Mouse (Mus musculus): Measurements from ENCODE around the gene Prkd3. TPM values are rescaled to one million over a fixed set of nuclear protein-coding genes. Genes with fewer than 3 reads are reported as not detected.
A peak's percentile ranks its signal among the peaks of the same experiment; 100 is the strongest.

Prkd3 gene
- polyA plus RNA-seq, 1 experiment from 2014 or later: 28.3 TPM

GRCm38 (mm10) chr17:78937229-78937853 is 83.3 kb downstream of the Prkd3 start:
- Histone ChIP-seq H3K27ac (ENCODE audit: low read depth, low read length) (no peak overlapping the region), H3K4me1 (ENCODE audit: control insufficient read depth, insufficient read depth, low read length) (peaks cover 4% of the 10 kb centered on the region; the same call in 1 of the 2 replicates), H3K4me3 (ENCODE audit: low read depth, low read length) (peak overlapping the region; percentile 90), H3K4me2 (peak overlapping the region; percentile 83), H3K27me3 (ENCODE audit: control insufficient read depth, insufficient read depth, low read length) (no peaks in the 10 kb centered on the region), H3K36me3 (ENCODE audit: control insufficient read depth, insufficient read depth, low read length) (peaks cover 5% of the 10 kb centered on the region; the same call in 1 of the 2 replicates), H3K9me3 (replicated peaks; ENCODE audit: control insufficient read depth, low read length) (no peaks in the 10 kb centered on the region), H3K9ac (ENCODE audit: low read depth, low read length) (peak overlapping the region; percentile 84)
- no peak for ATAC-seq (replicated peaks; ENCODE audit: insufficient number of reproducible peaks, low FRiP score, low TSS enrichment)
- 10% methylated on average over 26 of the region's 26 CpGs for WGBS (ENCODE audit: insufficient replicate concordance)

- Histone ChIP-seq H3K27ac (ENCODE audit: low read depth, low read length) (no peak within 1 kb of the TSS), H3K4me3 (ENCODE audit: low read depth, low read length) (peak within 1 kb of the TSS; percentile 90), H3K9me3 (replicated peaks; ENCODE audit: control insufficient read depth, low read length) (no peaks in the 10 kb centered on the region), H3K36me3 (ENCODE audit: control insufficient read depth, insufficient read depth, low read length) (peaks cover 10% of the 10 kb centered on the region), H3K9ac (ENCODE audit: low read depth, low read length) (peak within 1 kb of the TSS; percentile 84), H3K4me1 (ENCODE audit: control insufficient read depth, insufficient read depth, low read length) (peaks cover 4% of the 10 kb centered on the region; the same call in 1 of the 2 replicates), H3K4me2 (peak within 1 kb of the TSS; percentile 83), H3K27me3 (ENCODE audit: control insufficient read depth, insufficient read depth, low read length) (no peaks in the 10 kb centered on the region)
- under 1% methylated on average over 45 of the region's 45 CpGs for WGBS (ENCODE audit: insufficient replicate concordance)
- ATAC-seq (replicated peaks; ENCODE audit: insufficient number of reproducible peaks, low FRiP score, low TSS enrichment): peak; percentile 97
These were observed 84.0 kb downstream of the Prkd3 start, which contains the start of the genes Cebpz and Ndufaf7 for GRCm38 (mm10) chr17:78936466-78937228. Gene Cebpz, minus strand, starts transcription at chr17:78937066. Gene Ndufaf7, plus strand, starts transcription at chr17:78937136.

GRCm38 (mm10) chr17:78935857-78936256 is 84.8 kb downstream of the Prkd3 start:
- ATAC-seq (replicated peaks; ENCODE audit: insufficient number of reproducible peaks, low FRiP score, low TSS enrichment): no peak
- no peaks in the 10 kb centered on the region for H3K27me3 ChIP-seq (ENCODE audit: control insufficient read depth, insufficient read depth, low read length)
- WGBS (ENCODE audit: insufficient replicate concordance): 73% methylated on average over 2 of the region's 2 CpGs
- peak overlapping the region; percentile 83 for H3K4me2 ChIP-seq
- no peak overlapping the region for H3K27ac ChIP-seq (ENCODE audit: low read depth, low read length)
- peak overlapping the region; percentile 84 for H3K9ac ChIP-seq (ENCODE audit: low read depth, low read length)
- peaks cover 15% of the 10 kb centered on the region for H3K36me3 ChIP-seq (ENCODE audit: control insufficient read depth, insufficient read depth, low read length)
- peaks cover 4% of the 10 kb centered on the region; the same call in 1 of the 2 replicates for H3K4me1 ChIP-seq (ENCODE audit: control insufficient read depth, insufficient read depth, low read length)
- no peaks in the 10 kb centered on the region for H3K9me3 ChIP-seq (replicated peaks; ENCODE audit: control insufficient read depth, low read length)
- peak overlapping the region; percentile 90 for H3K4me3 ChIP-seq (ENCODE audit: low read depth, low read length)

- H3K27ac ChIP-seq (ENCODE audit: low read depth, low read length): no peak overlapping the region
- H3K4me2 ChIP-seq: peak overlapping the region; percentile 84
- H3K4me3 ChIP-seq (ENCODE audit: low read depth, low read length): no peak overlapping the region; the same call in 1 of the 2 replicates
- no peak for ATAC-seq (replicated peaks; ENCODE audit: insufficient number of reproducible peaks, low FRiP score, low TSS enrichment)
- H3K9me3 ChIP-seq (replicated peaks; ENCODE audit: control insufficient read depth, low read length): no peaks in the 10 kb centered on the region
- H3K4me1 ChIP-seq (ENCODE audit: control insufficient read depth, insufficient read depth, low read length): no peaks in the 10 kb centered on the region
- no peak overlapping the region for H3K9ac ChIP-seq (ENCODE audit: low read depth, low read length)
- WGBS (ENCODE audit: insufficient replicate concordance): 56% methylated on average over 6 of the region's 6 CpGs
- peaks cover 12% of the 10 kb centered on the region for H3K36me3 ChIP-seq (ENCODE audit: control insufficient read depth, insufficient read depth, low read length)
- H3K27me3 ChIP-seq (ENCODE audit: control insufficient read depth, insufficient read depth, low read length): no peaks in the 10 kb centered on the region
These were observed 102.9 kb downstream of the Prkd3 start for GRCm38 (mm10) chr17:78917696-78918095.

GRCm38 (mm10) chr17:78916899-78917298 is 103.7 kb downstream of the Prkd3 start:
- peak overlapping the region; percentile 86 for H3K27ac ChIP-seq (ENCODE audit: low read depth, low read length)
- 3% methylated on average over 11 of the region's 11 CpGs for WGBS (ENCODE audit: insufficient replicate concordance)
- no peak for ATAC-seq (replicated peaks; ENCODE audit: insufficient number of reproducible peaks, low FRiP score, low TSS enrichment)
- peak overlapping the region; percentile 67 for H3K4me3 ChIP-seq (ENCODE audit: low read depth, low read length)
- H3K4me1 ChIP-seq (ENCODE audit: control insufficient read depth, insufficient read depth, low read length): no peaks in the 10 kb centered on the region
- no peaks in the 10 kb centered on the region for H3K27me3 ChIP-seq (ENCODE audit: control insufficient read depth, insufficient read depth, low read length)
- no peaks in the 10 kb centered on the region for H3K9me3 ChIP-seq (replicated peaks; ENCODE audit: control insufficient read depth, low read length)
- peak overlapping the region; percentile 83 for H3K9ac ChIP-seq (ENCODE audit: low read depth, low read length)
- H3K4me2 ChIP-seq: peak overlapping the region; percentile 84
- peaks cover 12% of the 10 kb centered on the region for H3K36me3 ChIP-seq (ENCODE audit: control insufficient read depth, insufficient read depth, low read length)

GRCm38 (mm10) chr17:78916369-78916813 is 104.2 kb downstream of the Prkd3 start, which contains the start of gene Cebpzos:
Gene Cebpzos, plus strand, starts transcription at chr17:78916500.
- no peaks in the 10 kb centered on the region for H3K4me1 ChIP-seq (ENCODE audit: control insufficient read depth, insufficient read depth, low read length)
- no peaks in the 10 kb centered on the region for H3K9me3 ChIP-seq (replicated peaks; ENCODE audit: control insufficient read depth, low read length)
- under 1% methylated on average over 37 of the region's 37 CpGs for WGBS (ENCODE audit: insufficient replicate concordance)

GRCm38 (mm10) chr17:78915772-78916171 is 104.8 kb downstream of the Prkd3 start:
- ATAC-seq (replicated peaks; ENCODE audit: insufficient number of reproducible peaks, low FRiP score, low TSS enrichment): no peak
- H3K36me3 ChIP-seq (ENCODE audit: control insufficient read depth, insufficient read depth, low read length): peaks cover 6% of the 10 kb centered on the region
- peak overlapping the region; percentile 86; the same call in 1 of the 2 replicates for H3K27ac ChIP-seq (ENCODE audit: low read depth, low read length)
- H3K27me3 ChIP-seq (ENCODE audit: control insufficient read depth, insufficient read depth, low read length): no peaks in the 10 kb centered on the region
- peak overlapping the region; percentile 84 for H3K4me2 ChIP-seq
- 49% methylated on average over 6 of the region's 6 CpGs for WGBS (ENCODE audit: insufficient replicate concordance)
- H3K4me1 ChIP-seq (ENCODE audit: control insufficient read depth, insufficient read depth, low read length): no peaks in the 10 kb centered on the region
- H3K4me3 ChIP-seq (ENCODE audit: low read depth, low read length): peak overlapping the region; percentile 67
- H3K9ac ChIP-seq (ENCODE audit: low read depth, low read length): peak overlapping the region; percentile 83
- no peaks in the 10 kb centered on the region for H3K9me3 ChIP-seq (replicated peaks; ENCODE audit: control insufficient read depth, low read length)

More at GRCm38 (mm10) chr17:78916369-78916813, 104.2 kb downstream of the Prkd3 start, which contains the start of gene Cebpzos:
- peak within 1 kb of the TSS; percentile 83 for H3K9ac ChIP-seq (ENCODE audit: low read depth, low read length)
- peaks cover 9% of the 10 kb centered on the region for H3K36me3 ChIP-seq (ENCODE audit: control insufficient read depth, insufficient read depth, low read length)
- H3K4me3 ChIP-seq (ENCODE audit: low read depth, low read length): peak within 1 kb of the TSS; percentile 67
- ATAC-seq (replicated peaks; ENCODE audit: insufficient number of reproducible peaks, low FRiP score, low TSS enrichment): peak; percentile 94
- peak within 1 kb of the TSS; percentile 84 for H3K4me2 ChIP-seq
- peak within 1 kb of the TSS; percentile 86 for H3K27ac ChIP-seq (ENCODE audit: low read depth, low read length)
- no peaks in the 10 kb centered on the region for H3K27me3 ChIP-seq (ENCODE audit: control insufficient read depth, insufficient read depth, low read length)

- Histone ChIP-seq H3K4me2 (no peak overlapping the region), H3K4me1 (ENCODE audit: control insufficient read depth, insufficient read depth, low read length) (no peaks in the 10 kb centered on the region), H3K27ac (ENCODE audit: low read depth, low read length) (no peak overlapping the region), H3K9me3 (replicated peaks; ENCODE audit: control insufficient read depth, low read length) (no peaks in the 10 kb centered on the region), H3K9ac (ENCODE audit: low read depth, low read length) (no peak overlapping the region), H3K36me3 (ENCODE audit: control insufficient read depth, insufficient read depth, low read length) (peaks cover 2% of the 10 kb centered on the region), H3K4me3 (ENCODE audit: low read depth, low read length) (no peak overlapping the region), H3K27me3 (ENCODE audit: control insufficient read depth, insufficient read depth, low read length) (no peaks in the 10 kb centered on the region)
- WGBS (ENCODE audit: insufficient replicate concordance): 70% methylated on average over 3 of the region's 3 CpGs
- no peak for ATAC-seq (replicated peaks; ENCODE audit: insufficient number of reproducible peaks, low FRiP score, low TSS enrichment)
These were observed 106.7 kb downstream of the Prkd3 start for GRCm38 (mm10) chr17:78913921-78914320.

Measured in heart, embryonic 11.5 days (tissue).